Mouse (Mus musculus): Measurements from ENCODE around the gene Gemin4. TPM values are rescaled to one million over a fixed set of nuclear protein-coding genes. Genes with fewer than 3 reads are reported as not detected.
"Not testable (repeated sequence)": the region's sequence is repeated elsewhere in the genome, so short reads cannot be mapped to it uniquely, and the experiment has no call there.

Gemin4 gene
- polyA plus RNA-seq, 1 experiment = 5.0 TPM

- no peak for DNase-seq (ENCODE audit: low read depth in 1 of 2, low spot score in 2 of 2)
- TF ChIP-seq CTCF (IDR thresholded peaks at IDR 0.05; ENCODE audit: extremely low read depth, insufficient read depth, insufficient read length, insufficient replicate concordance) (no peak), POLR2A (IDR thresholded peaks at IDR 0.05; ENCODE audit: low read depth, low read length) (no peak)
- peaks cover 8% of the 10 kb centered on the region; the same call in 1 of the 2 replicates for H3K4me1 ChIP-seq (ENCODE audit: control insufficient read depth, insufficient read depth, insufficient read length)
- peaks cover 11% of the 10 kb centered on the region for H3K36me3 ChIP-seq (ENCODE audit: control insufficient read depth, insufficient read depth, low read length)
- 3% methylated on average over 33 of the region's 33 CpGs for WGBS
- H3K27ac ChIP-seq (ENCODE audit: insufficient read depth, low read length) = peak overlapping the region; percentile 65; the same call in 1 of the 2 replicates
- peak overlapping the region; percentile 80 for H3K4me3 ChIP-seq (ENCODE audit: extremely low read depth, insufficient read depth, insufficient read length)
- H3K27me3 ChIP-seq (ENCODE audit: control insufficient read depth, insufficient read depth, low read length) = no peaks in the 10 kb centered on the region
Measured at GRCm38 (mm10) chr11:76216681-76217389, 629 bp downstream of the Gemin4 start.

GRCm38 (mm10) chr11:76216049-76216540 is 1.4 kb downstream of the Gemin4 start:
- Histone ChIP-seq H3K4me3 (ENCODE audit: extremely low read depth, insufficient read depth, insufficient read length) (no peak overlapping the region), H3K36me3 (ENCODE audit: control insufficient read depth, insufficient read depth, low read length) (peaks cover 11% of the 10 kb centered on the region), H3K27ac (ENCODE audit: insufficient read depth, low read length) (no peak overlapping the region), H3K4me1 (ENCODE audit: control insufficient read depth, insufficient read depth, insufficient read length) (peaks cover 8% of the 10 kb centered on the region; the same call in 1 of the 2 replicates), H3K27me3 (ENCODE audit: control insufficient read depth, insufficient read depth, low read length) (no peaks in the 10 kb centered on the region)
- DNase-seq (ENCODE audit: low read depth in 1 of 2, low spot score in 2 of 2) = no peak
- 90% methylated on average over 5 of the region's 5 CpGs for WGBS
- TF ChIP-seq CTCF (IDR thresholded peaks at IDR 0.05; ENCODE audit: extremely low read depth, insufficient read depth, insufficient read length, insufficient replicate concordance) (no peak), POLR2A (IDR thresholded peaks at IDR 0.05; ENCODE audit: low read depth, low read length) (no peak)

DNA sequence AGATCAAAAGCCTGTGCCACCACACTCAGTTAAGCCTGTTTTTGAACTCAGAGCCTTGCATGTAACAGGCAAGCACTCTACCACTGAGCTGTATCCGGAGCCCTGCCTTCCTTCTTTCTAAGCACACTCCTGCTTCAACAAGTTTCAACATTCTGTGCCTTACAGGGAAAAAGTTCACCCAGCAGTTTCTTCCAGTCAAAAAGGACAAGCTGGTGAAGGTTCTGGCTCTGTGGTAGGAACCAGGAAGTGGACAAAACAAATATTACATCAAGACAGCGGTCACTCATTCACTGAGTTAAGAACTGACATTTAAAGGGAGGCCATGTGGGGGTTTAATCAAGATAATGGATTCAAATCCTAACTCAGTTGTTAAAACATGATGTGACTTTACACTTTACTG is 2.5 kb downstream of the Gemin4 start:
- no peak for TF ChIP-seq POLR2A (IDR thresholded peaks at IDR 0.05; ENCODE audit: low read depth, low read length)
- no peak for TF ChIP-seq CTCF (IDR thresholded peaks at IDR 0.05; ENCODE audit: extremely low read depth, insufficient read depth, insufficient read length, insufficient replicate concordance)
- peaks cover 11% of the 10 kb centered on the region for H3K36me3 ChIP-seq (ENCODE audit: control insufficient read depth, insufficient read depth, low read length)
- H3K27me3 ChIP-seq (ENCODE audit: control insufficient read depth, insufficient read depth, low read length) = no peaks in the 10 kb centered on the region
- peaks cover 8% of the 10 kb centered on the region; the same call in 1 of the 2 replicates for H3K4me1 ChIP-seq (ENCODE audit: control insufficient read depth, insufficient read depth, insufficient read length)
- no peak overlapping the region for H3K4me3 ChIP-seq (ENCODE audit: extremely low read depth, insufficient read depth, insufficient read length)
- WGBS = 89% methylated on average over 2 of the region's 2 CpGs
- H3K27ac ChIP-seq (ENCODE audit: insufficient read depth, low read length) = no peak overlapping the region
- no peak for DNase-seq (ENCODE audit: low read depth in 1 of 2, low spot score in 2 of 2)

DNA sequence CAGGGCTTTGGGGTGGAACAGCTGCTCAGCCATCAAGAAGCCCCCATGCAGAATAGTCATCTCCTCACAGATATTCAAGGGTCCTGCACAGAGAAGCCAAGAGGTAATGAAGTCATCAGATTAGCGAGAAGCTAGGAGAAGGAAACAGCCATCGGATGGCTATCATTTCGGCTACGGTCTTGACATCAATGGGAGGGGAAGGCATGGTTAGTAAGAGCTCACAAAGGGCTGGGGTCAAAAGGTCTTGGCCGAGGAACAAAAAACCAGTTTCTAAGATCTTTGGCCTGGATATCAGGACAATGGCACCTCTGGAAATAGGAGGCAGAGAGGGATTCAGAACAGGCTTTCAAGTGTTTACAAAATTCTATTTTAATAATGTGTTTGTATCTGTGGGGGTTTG is 3.6 kb downstream of the Gemin4 start:
- TF ChIP-seq POLR2A (IDR thresholded peaks at IDR 0.05; ENCODE audit: low read depth, low read length) = no peak
- no peak for TF ChIP-seq CTCF (IDR thresholded peaks at IDR 0.05; ENCODE audit: extremely low read depth, insufficient read depth, insufficient read length, insufficient replicate concordance)
- WGBS = 96% methylated on average over 5 of the region's 5 CpGs
- H3K27ac ChIP-seq (ENCODE audit: insufficient read depth, low read length) = no peak overlapping the region
- peaks cover 13% of the 10 kb centered on the region for H3K36me3 ChIP-seq (ENCODE audit: control insufficient read depth, insufficient read depth, low read length)
- peaks cover 8% of the 10 kb centered on the region; the same call in 1 of the 2 replicates for H3K4me1 ChIP-seq (ENCODE audit: control insufficient read depth, insufficient read depth, insufficient read length)
- H3K27me3 ChIP-seq (ENCODE audit: control insufficient read depth, insufficient read depth, low read length) = no peaks in the 10 kb centered on the region
- no peak overlapping the region for H3K4me3 ChIP-seq (ENCODE audit: extremely low read depth, insufficient read depth, insufficient read length)
- no peak for DNase-seq (ENCODE audit: low read depth in 1 of 2, low spot score in 2 of 2)

GRCm38 (mm10) chr11:76211595-76211994 is 5.9 kb downstream of the Gemin4 start:
- H3K27ac ChIP-seq (ENCODE audit: insufficient read depth, low read length); H3K27me3 ChIP-seq (ENCODE audit: control insufficient read depth, insufficient read depth, low read length); H3K4me3 ChIP-seq (ENCODE audit: extremely low read depth, insufficient read depth, insufficient read length); H3K4me1 ChIP-seq (ENCODE audit: control insufficient read depth, insufficient read depth, insufficient read length); DNase-seq (ENCODE audit: low read depth in 1 of 2, low spot score in 2 of 2): not testable (repeated sequence)
- H3K36me3 ChIP-seq (ENCODE audit: control insufficient read depth, insufficient read depth, low read length) = peaks cover 13% of the 10 kb centered on the region
- 88% methylated on average over 5 of the region's 6 CpGs for WGBS

DNA sequence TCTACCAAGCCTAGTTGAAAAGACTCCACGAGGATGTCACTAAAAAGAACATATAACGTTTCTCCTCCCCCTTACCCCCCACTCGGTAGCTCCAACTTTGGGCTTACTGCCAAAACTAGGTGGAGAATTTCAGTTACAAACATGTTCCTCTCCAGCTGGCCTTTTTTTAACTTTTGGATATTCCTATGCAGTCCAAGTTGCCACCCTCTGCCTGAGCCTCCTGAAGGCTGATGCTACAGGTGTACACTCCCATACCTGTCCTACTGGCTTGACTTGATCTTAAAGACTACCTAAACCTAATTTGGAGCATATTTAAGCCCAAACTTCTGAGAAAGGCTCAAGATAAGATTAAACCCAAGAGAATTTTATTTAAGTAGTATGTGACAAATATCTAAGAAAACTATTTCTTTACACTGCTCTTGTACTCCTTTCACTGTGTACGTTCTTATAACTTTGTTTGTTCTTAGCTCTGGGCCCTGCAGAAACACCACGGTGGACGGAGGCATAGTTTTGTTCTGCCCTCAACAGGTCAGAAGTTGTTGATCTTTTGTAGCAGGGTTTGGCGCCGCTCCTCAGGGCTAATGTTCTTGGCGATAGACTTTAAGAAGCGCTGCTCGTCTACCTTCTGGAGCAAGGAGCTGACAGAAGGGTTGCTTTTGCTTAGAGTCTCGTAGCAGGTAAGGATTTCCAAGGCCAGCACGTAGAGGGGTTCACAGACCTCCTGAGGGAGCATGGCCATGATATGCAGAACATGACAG is 7.1 kb downstream of the Gemin4 start:
- H3K27ac ChIP-seq (ENCODE audit: insufficient read depth, low read length) = no peak overlapping the region
- peaks cover 13% of the 10 kb centered on the region for H3K36me3 ChIP-seq (ENCODE audit: control insufficient read depth, insufficient read depth, low read length)
- 84% methylated on average over 13 of the region's 13 CpGs for WGBS
- no peaks in the 10 kb centered on the region for H3K27me3 ChIP-seq (ENCODE audit: control insufficient read depth, insufficient read depth, low read length)
- no peak overlapping the region for H3K4me3 ChIP-seq (ENCODE audit: extremely low read depth, insufficient read depth, insufficient read length)
- DNase-seq (ENCODE audit: low read depth in 1 of 2, low spot score in 2 of 2) = no peak
- H3K4me1 ChIP-seq (ENCODE audit: control insufficient read depth, insufficient read depth, insufficient read length) = no peaks in the 10 kb centered on the region
- TF ChIP-seq POLR2A (IDR thresholded peaks at IDR 0.05; ENCODE audit: low read depth, low read length) (no peak), CTCF (IDR thresholded peaks at IDR 0.05; ENCODE audit: extremely low read depth, insufficient read depth, insufficient read length, insufficient replicate concordance) (no peak)

Data from spleen, adult 2 months (tissue).